In genomic region chr17:50487670-50488069, GRCm38 (mm10) we compare ENCODE assay signal across 12 mouse cellular contexts.
"Had no signal": no experiment of that assay in that cellular context is flagged by ENCODE, and none has a peak within 500 bp of the region (broad histone marks: within the 10 kb centered on the region; RNA-seq: fewer than 3 reads in every experiment).

No protein-coding gene starts in this region.

- DNase-seq: lung, adult 2 months; lung, postnatal 36 days; right cerebral cortex, postnatal 14 days; thymus, adult 2 months; thymus, postnatal 25 days had no signal

- H3K4me2 ChIP-seq: liver, embryonic 11.5 days; liver, embryonic 15.5 days; midbrain, embryonic 13.5 days; stomach, embryonic 15.5 days had no signal

- H3K27me3 ChIP-seq: liver, embryonic 15.5 days; midbrain, embryonic 13.5 days; stomach, embryonic 15.5 days had no signal

- H3K36me3 ChIP-seq: limb, embryonic 10.5 days; liver, embryonic 15.5 days; midbrain, embryonic 13.5 days; stomach, embryonic 15.5 days had no signal

- H3K9me3 ChIP-seq: limb, embryonic 10.5 days; liver, embryonic 15.5 days; midbrain, embryonic 13.5 days; stomach, embryonic 15.5 days had no signal

- ATAC-seq: lung, postnatal 0 days; midbrain, embryonic 13.5 days had no signal

- H3K9ac ChIP-seq: liver, embryonic 15.5 days; midbrain, embryonic 13.5 days; stomach, embryonic 15.5 days had no signal

- H3K4me1 ChIP-seq: liver, embryonic 15.5 days; midbrain, embryonic 13.5 days; stomach, embryonic 15.5 days had no signal

- H3K27ac ChIP-seq: left cerebral cortex, adult 2 months; limb, embryonic 10.5 days; liver, embryonic 15.5 days; midbrain, embryonic 13.5 days; stomach, embryonic 15.5 days had no signal

- H3K4me3 ChIP-seq: left cerebral cortex, adult 2 months; limb, embryonic 10.5 days; liver, embryonic 15.5 days; midbrain, embryonic 13.5 days; stomach, embryonic 15.5 days had no signal
